Mouse (Mus musculus): ENCODE measurements around the gene Bud31.

Bud31 gene

DNA sequence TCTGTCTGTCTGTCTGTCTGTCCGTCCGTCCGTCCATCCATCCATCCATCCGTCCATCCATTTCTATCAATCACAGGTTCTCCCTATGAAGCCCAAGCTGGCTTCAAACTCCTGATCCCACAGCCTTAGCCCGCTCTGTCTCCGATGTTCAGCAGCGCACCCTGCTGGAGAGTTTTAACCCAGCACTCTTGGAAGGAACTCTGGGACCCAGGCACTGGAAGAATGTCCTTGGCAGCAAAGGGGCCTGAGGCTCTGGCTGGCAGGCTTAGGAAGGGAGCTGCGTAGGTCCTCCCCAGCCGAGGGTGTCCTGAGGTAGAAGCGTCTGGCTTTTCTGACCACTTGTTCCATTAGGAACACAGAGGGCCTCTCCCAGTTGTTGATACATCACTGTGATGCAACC lies 23.2 kb upstream of the Bud31 start:
- CTCF ChIA-PET, result interaction anchor here (0.5 to 1.6 kb wide), 25 partner anchors 8 to 320 kb away, joined by 3 to 10 read pairs (median 3); partner anchors contain the start of genes Cpsf4 (in 1 of the 4), Ptcd1 (in 1 of the 4) and Zkscan5 (in 1 of the 4)
- POLR2A ChIA-PET, result interaction anchor here in 3 of 4 experiments (0.6 to 4.2 kb wide), 20 partner anchors 8 to 129 kb away, joined by 3 to 25 read pairs (median 4); partner anchors contain the start of genes Cpsf4 (in 2 of the 3), Ptcd1 (in 2 of the 3) and Zkscan5 (in 2 of the 3)

DNA sequence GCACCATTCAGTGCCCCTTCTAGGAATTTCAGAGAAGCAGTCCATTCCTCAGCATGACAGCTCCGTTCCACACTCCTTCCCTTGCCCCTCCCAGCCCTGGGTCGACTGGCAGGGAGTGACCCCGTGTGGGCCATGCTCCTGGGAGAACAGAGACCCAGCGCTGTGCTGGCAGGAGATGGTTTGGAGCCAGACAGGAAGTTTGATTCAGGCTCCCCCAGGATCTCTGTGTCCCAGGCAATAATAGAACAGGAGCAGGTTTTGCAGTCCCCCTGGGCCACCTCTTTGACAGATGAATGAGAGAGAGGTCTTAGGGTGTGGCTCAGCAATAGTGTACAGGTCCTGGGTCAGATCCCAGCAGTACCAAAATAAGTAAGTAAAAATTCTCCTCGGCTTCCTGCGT lies 22.2 kb upstream of the Bud31 start:
- ChIA-PET POLR2A (interaction anchor here in 2 of 4 experiments (0.8 to 17.1 kb wide), 9 partner anchors 9 to 121 kb away, joined by 3 to 244 read pairs (median 6); partner anchors contain the start of genes Bud31 (in 1 of the 2), Cpsf4 (in 1 of the 2), Pdap1 (in 1 of the 2) and Ptcd1 (in 1 of the 2)), CTCF (interaction anchor here in 2 of 4 experiments (1.1 to 1.5 kb wide), 2 partner anchors 35 to 72 kb away, joined by 3 to 4 read pairs; no protein-coding TSS in a partner anchor)

DNA sequence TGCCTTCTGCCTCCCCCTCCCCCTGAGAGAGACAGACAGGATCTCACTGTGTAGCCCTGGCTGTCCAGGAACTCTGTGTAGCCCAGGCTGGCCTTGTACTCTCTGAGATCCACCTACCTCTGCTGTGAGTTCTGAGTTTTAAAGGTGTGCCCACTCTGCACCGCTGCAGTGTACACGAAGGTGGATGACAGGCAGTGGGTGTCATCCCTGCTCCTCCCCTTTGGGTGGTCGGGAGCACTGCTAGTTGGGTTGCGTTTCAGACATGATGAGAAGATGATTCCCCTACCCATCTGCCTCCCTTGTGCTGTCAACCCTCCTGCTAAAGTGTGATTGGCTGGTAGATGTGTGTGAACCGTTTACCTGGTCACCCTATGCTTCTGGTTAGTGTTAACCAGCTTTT lies 21.7 kb upstream of the Bud31 start:
- CTCF ChIA-PET, result interaction anchor here in 1 of 4 experiments (1.5 kb wide), 1 partner anchor 72 kb away, joined by 3 read pairs; no protein-coding TSS in a partner anchor

DNA sequence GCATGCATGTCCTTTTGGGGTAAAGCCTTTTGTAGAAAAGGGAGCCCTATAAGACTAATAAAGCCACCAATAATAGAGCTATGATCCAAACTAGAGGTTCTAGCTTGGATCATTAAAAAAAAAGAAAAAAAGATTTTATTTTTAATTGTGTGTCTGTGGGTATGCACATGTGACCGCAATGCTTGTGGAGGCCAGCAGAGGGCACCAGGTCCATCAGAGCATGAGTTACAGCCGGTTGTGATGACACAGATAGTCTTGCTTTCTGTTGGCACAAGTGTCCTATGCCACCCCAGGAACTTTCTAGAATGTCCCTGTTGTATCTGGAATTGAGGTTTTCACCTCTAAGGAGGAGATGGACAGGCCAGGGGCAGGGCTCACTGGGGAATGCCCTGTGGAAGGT lies 20.8 kb upstream of the Bud31 start:
- CTCF ChIA-PET, result interaction anchor here (0.6 to 1.6 kb wide), 12 partner anchors 10 to 1273 kb away, joined by 3 to 5 read pairs (median 3); no protein-coding TSS in a partner anchor
- POLR2A ChIA-PET, result interaction anchor here (0.6 to 17.1 kb wide), 15 partner anchors 9 to 288 kb away, joined by 3 to 244 read pairs (median 3); partner anchors contain the start of genes Arpc1a (in 1 of the 4), Bud31 (in 1 of the 4), Cpsf4 (in 1 of the 4) and Kpna7 (in 1 of the 4)

More for the DNA sequence above, 21.7 kb upstream of the Bud31 start:
- POLR2A ChIA-PET, result interaction anchor here in 3 of 4 experiments (0.6 to 17.1 kb wide), 8 partner anchors 10 to 131 kb away, joined by 3 to 244 read pairs (median 4); partner anchors contain the start of genes Bud31 (in 1 of the 3), Cpsf4 (in 1 of the 3), Pdap1 (in 1 of the 3) and Ptcd1 (in 1 of the 3)

DNA sequence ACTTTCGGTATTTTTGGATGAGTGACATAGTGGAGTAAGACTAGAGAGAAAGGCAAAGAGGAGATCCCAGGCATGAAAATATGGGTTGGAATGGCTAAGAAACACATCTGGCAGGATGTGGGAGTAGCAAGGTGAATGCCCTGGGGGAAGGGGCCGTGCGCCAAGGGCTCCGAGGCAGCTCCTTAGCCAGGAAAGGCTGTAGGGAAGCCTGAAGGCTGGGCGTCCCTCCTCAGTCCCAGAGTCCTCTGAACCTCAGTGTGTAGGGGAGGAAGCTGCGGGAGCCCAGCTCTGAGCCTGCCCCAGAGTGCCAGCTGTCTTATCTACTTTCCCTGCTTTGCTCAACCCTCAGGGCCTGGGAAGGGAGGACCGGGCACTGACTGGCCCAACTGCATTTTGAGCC lies 19.2 kb upstream of the Bud31 start:
- CTCF ChIA-PET, result interaction anchor here in 3 of 4 experiments (1.1 to 1.6 kb wide), 3 partner anchors 12 to 16 kb away, joined by 3 to 8 read pairs (median 4); no protein-coding TSS in a partner anchor

DNA sequence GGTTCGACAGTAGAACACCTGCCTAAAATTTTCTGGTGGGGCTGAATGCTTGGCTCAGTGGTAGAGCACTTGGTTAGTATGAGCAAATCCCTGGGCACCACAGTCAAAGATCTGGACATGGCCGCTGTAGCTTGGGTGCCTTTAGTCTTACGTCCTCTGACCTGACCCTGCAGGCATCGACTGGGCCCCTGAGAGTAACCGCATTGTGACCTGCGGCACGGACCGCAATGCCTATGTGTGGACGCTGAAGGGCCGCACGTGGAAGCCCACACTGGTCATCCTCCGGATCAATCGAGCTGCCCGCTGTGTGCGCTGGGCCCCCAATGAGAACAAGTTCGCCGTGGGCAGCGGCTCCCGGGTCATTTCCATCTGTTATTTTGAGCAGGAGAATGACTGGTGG lies 16.8 kb upstream of the Bud31 start:
- POLR2A ChIA-PET, result interaction anchor here in 3 of 4 experiments (0.9 to 17.1 kb wide), 8 partner anchors 9 to 81 kb away, joined by 3 to 244 read pairs (median 8); partner anchors contain the start of genes Arpc1b (in 1 of the 3), Bud31 (in 1 of the 3), Pdap1 (in 1 of the 3) and Zkscan5 (in 1 of the 3)
- CTCF ChIA-PET, result interaction anchor here in 2 of 4 experiments (0.6 to 0.7 kb wide), 2 partner anchors 10 to 122 kb away, joined by 3 read pairs; no protein-coding TSS in a partner anchor

More for the DNA sequence above, 19.2 kb upstream of the Bud31 start:
- POLR2A ChIA-PET, result interaction anchor here in 3 of 4 experiments (0.6 to 17.1 kb wide), 14 partner anchors 8 to 600 kb away, joined by 3 to 244 read pairs (median 5); partner anchors contain the start of genes Zkscan5 (in 2 of the 3), Arpc1b (in 1 of the 3), Bud31 (in 1 of the 3) and Pdap1 (in 1 of the 3)

DNA sequence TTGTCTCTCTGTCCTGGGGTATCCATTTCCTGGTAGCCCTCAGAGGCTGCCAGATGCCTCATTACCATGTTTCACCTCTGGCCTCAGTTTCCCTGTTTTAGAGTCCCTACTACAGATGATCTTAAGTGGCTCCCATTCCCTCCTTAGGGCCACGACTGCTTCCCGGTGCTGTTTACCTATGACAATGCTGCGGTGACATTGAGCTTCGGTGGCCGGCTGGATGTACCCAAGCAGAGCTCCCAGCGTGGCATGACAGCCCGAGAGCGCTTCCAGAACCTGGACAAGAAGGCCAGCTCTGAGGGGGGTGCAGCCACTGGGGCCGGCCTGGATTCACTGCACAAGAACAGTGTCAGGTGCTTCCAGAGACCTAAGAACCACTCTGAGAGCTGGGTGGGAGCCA lies 13.6 kb upstream of the Bud31 start:
- ChIA-PET POLR2A (interaction anchor here in 3 of 4 experiments (0.7 to 17.1 kb wide), 12 partner anchors 9 to 106 kb away, joined by 3 to 244 read pairs (median 4); partner anchors contain the start of genes Arpc1a (in 1 of the 3), Arpc1b (in 1 of the 3), Bud31 (in 1 of the 3) and Cpsf4 (in 1 of the 3)), CTCF (interaction anchor here in 2 of 4 experiments (1.2 to 1.6 kb wide), 2 partner anchors 10 kb away, joined by 4 to 8 read pairs; no protein-coding TSS in a partner anchor)

DNA sequence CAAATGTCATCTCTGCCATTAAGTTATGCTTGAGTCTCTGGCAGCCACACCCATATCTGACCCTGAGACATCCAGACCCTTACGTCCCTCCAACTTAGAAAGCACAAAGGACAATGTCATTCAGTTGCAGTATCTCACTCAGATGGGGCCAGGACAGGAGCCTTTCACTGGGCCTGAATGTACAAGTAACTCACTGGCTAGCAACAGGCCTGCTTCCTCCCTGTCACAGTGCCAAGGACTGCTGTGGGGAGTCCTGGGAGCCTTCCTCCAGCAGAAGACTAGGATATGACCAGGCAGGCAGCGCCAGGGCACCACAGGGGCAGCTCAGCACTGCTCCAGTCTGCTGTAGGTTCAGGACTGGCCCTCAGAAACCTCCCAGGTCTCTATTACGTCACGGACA lies 11.0 kb upstream of the Bud31 start:
- ChIA-PET POLR2A (interaction anchor here in 3 of 4 experiments (1.0 to 17.1 kb wide), 9 partner anchors 9 to 75 kb away, joined by 3 to 244 read pairs (median 3); partner anchors contain the start of genes Arpc1b (in 1 of the 3), Bud31 (in 1 of the 3), Cpsf4 (in 1 of the 3) and Pdap1 (in 1 of the 3)), CTCF (interaction anchor here in 1 of 4 experiments (0.6 kb wide), 1 partner anchor 10 kb away, joined by 4 read pairs; no protein-coding TSS in a partner anchor)

DNA sequence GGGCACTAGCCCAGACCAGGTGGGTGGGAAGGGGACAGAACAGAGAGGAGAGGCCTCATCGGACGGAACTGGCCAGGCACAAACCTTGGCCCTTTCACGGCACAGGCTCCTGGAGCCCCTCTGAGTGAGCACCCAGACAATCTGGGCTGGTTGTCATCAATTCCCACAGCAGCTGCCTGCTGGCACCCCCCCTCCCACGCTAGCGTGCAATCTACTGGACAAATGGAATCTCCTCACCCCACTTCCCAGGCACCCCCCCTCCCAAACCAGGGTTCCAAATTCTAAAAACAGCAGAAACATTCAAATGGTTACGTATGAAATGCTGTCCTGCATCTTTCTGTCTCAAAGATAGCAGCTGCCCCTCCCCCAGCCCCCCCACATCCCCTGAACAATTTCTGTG lies 10.4 kb upstream of the Bud31 start:
- CTCF ChIA-PET, result interaction anchor here in 1 of 4 experiments (0.6 kb wide), 1 partner anchor 11 kb away, joined by 4 read pairs; no protein-coding TSS in a partner anchor
- POLR2A ChIA-PET, result interaction anchor here in 3 of 4 experiments (0.5 to 17.1 kb wide), 9 partner anchors 8 to 573 kb away, joined by 3 to 244 read pairs (median 4); partner anchors contain the start of genes Arpc1b (in 1 of the 3), Bud31 (in 1 of the 3), Cpsf4 (in 1 of the 3) and Pdap1 (in 1 of the 3)

DNA sequence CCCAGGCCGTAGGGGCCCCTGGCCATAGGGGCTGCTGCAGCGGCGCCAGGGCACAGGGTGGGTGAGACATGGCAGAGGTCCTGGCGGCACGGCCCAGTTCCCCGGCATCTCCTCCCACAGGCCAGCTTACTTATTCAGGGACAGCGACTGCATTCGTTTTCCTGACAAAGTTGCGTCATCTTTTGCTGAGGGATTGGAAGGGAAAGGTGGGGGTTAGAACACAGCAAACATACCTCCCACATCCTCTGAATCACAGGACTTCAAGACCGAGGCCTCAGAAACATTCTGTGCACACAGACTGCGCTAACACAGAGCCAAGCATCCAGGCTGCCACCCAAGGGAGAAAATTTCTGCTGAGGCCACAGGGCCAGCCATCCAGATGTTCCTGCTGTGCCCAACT lies 10.0 kb upstream of the Bud31 start:
- CTCF ChIA-PET, result no interaction called here
- POLR2A ChIA-PET, result interaction anchor here in 3 of 4 experiments (0.5 to 17.1 kb wide), 11 partner anchors 8 to 574 kb away, joined by 3 to 244 read pairs (median 3); partner anchors contain the start of genes Arpc1b (in 1 of the 3), Bud31 (in 1 of the 3), Cpsf4 (in 1 of the 3) and Pdap1 (in 1 of the 3)

DNA sequence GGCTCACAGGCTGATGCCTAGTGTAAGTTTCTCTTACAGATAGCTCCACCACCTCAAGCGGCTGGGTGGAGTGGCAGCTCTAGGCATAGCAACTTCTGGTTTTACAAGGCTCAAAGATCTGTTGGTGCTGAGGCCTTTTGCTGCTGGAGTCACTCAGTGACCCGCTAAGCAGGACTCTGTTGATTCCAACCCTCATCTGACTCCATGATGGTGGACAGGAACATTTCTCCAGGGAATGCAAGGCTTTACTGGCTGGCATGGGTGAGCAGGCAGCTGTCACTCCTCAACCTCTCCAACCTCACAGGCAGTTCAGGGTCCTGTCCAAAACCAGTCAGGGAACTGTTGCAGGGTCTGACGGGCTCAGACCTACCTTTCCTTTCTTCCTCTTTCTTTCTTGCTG lies 9.2 kb upstream of the Bud31 start:
- CTCF ChIA-PET, result no interaction called here
- POLR2A ChIA-PET, result interaction anchor here in 2 of 4 experiments (0.6 to 17.1 kb wide), 10 partner anchors 9 to 103 kb away, joined by 3 to 244 read pairs (median 4); partner anchors contain the start of genes Bud31 (in 1 of the 2), Cpsf4 (in 1 of the 2), Pdap1 (in 1 of the 2) and Ptcd1 (in 1 of the 2)

DNA sequence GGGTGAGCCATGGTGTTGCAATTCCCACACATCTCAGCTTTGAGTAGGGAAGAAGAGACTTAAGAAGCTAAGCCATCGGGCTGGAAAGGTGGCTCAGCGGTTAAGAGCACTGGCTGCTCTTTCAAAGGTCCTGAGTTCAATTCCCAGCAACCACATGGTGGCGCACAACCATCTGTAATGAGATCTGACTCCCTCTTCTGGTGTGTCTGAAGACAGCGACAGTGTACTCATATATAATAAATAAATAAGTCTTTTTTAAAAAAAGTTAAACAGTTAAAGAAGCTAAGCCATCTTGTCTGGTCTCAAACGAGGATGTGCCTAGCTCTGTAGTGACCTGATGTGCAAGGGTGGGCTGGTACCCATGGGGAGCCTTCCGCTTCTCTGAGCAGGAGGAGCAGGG lies 6.9 kb upstream of the Bud31 start:
- ChIA-PET CTCF (interaction anchor here in 3 of 4 experiments (0.6 to 2.0 kb wide), 15 partner anchors 8 to 71 kb away, joined by 3 to 8 read pairs (median 3); partner anchors contain the start of genes Arpc1b (in 1 of the 3), Cpsf4 (in 1 of the 3), Ptcd1 (in 1 of the 3) and Zkscan5 (in 1 of the 3)), POLR2A (interaction anchor here (0.7 to 17.1 kb wide), 27 partner anchors 8 to 98 kb away, joined by 3 to 244 read pairs (median 4); partner anchors contain the start of genes Arpc1b (in 3 of the 4), Cpsf4 (in 2 of the 4), Ptcd1 (in 2 of the 4) and Zkscan5 (in 2 of the 4))

DNA sequence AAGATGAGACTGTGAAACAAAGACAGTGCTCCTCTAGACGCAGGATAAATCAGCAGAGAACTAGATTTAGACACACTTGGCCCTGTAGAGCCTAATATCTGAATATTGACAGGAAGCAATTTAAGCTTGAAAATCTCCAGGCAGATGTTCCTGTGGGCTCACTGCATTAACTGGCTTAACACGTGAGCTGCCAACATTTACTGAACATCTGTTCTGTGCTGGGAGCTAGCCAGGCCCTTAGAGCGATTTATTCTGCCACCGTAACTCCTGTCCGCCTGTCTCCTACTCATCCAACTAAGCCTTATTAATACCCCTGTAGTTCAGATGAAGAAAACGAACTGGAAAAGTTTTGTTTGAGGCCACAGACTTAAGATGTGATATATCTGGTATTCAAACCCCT lies 1.3 kb upstream of the Bud31 start:
- CTCF ChIA-PET, result interaction anchor here in 3 of 4 experiments (0.5 to 1.2 kb wide), 5 partner anchors 19 to 75 kb away, joined by 3 to 5 read pairs (median 4); no protein-coding TSS in a partner anchor
- POLR2A ChIA-PET, result interaction anchor here in 3 of 4 experiments (0.6 to 14.4 kb wide), 32 partner anchors 9 to 1120 kb away, joined by 3 to 244 read pairs (median 4); partner anchors contain the start of genes Arpc1b (in 3 of the 3), Cpsf4 (in 2 of the 3), Ptcd1 (in 2 of the 3) and Zfp655 (in 2 of the 3)

DNA sequence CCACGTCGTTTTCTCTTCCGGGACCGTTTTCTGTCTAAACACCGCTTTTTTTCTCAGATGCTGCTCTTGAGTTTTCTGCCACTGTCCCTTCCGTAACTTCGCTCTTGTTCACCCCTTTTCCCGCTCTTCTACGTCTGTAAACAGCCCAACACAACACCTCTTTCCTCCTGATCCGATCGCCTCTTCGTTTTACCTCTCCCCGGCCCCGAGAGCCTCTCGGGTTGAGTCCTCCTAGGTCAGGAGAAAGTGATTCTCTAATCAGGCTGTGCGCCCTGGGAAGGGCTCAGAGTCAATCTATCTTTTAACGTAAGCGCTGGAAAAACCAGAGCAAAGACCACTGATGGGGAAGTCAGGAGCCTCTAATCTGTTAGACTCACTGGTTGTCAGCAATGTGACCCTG lies 449 bp downstream of the Bud31 start:
- POLR2A ChIA-PET, result interaction anchor here (0.7 to 14.4 kb wide), 23 partner anchors 8 to 770 kb away, joined by 3 to 244 read pairs (median 9); partner anchors contain the start of genes Cpsf4 (in 3 of the 4), Ptcd1 (in 3 of the 4) and Zkscan5 (in 3 of the 4)
- CTCF ChIA-PET, result no interaction called here

DNA sequence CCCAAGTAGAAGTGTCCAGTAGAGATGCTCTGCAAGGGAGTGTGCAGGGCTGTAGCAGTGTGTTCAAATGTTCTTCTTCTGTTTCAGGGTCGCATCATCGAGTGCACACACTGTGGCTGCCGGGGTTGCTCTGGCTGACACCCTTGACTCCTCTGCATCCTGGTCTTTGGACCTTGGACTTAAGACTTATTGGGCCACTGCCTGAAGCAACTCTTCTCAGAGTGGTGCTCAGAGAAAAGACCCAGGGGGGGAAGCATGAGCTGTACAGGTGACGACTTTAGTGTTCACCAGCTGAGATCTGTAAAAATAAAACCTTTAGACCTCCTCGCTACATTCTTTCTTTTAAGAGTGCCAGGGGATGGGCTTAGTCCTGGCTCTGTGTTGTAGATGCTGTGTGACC lies 7.6 kb downstream of the Bud31 start:
- CTCF ChIA-PET, result no interaction called here

DNA sequence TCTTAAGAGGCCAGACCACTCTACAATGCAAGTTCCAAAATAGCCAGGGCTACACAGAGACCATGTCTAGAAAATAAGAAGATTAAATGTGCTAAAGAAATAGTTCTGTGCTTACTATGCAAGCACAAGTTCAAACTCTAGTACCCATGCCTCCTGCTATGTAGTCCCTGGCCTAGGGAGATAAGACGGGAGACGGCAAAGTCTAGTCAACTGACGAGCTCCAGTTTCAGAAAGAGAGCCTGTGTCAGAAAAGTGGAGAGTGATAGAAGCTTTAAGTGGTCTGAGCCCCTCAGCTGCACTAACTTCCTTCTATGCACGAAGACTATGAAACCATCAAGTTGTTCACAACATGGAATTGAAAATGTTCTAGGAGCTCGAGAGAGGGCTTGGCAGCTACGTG lies 9.1 kb downstream of the Bud31 start:
- POLR2A ChIA-PET, result interaction anchor here (0.7 to 14.4 kb wide), 17 partner anchors 8 to 1071 kb away, joined by 3 to 244 read pairs (median 6); partner anchors contain the start of genes Cpsf4 (in 3 of the 4), Ptcd1 (in 3 of the 4), Bud31 (in 1 of the 4) and Pdap1 (in 1 of the 4)
- CTCF ChIA-PET, result interaction anchor here in 1 of 4 experiments (0.6 kb wide), 1 partner anchor 53 kb away, joined by 4 read pairs; no protein-coding TSS in a partner anchor

More for the DNA sequence above, 7.6 kb downstream of the Bud31 start:
- POLR2A ChIA-PET, result interaction anchor here in 3 of 4 experiments (0.7 to 14.4 kb wide), 15 partner anchors 10 to 65 kb away, joined by 3 to 244 read pairs (median 5); partner anchors contain the start of genes Cpsf4 (in 3 of the 3), Ptcd1 (in 3 of the 3) and Zkscan5 (in 2 of the 3)

DNA sequence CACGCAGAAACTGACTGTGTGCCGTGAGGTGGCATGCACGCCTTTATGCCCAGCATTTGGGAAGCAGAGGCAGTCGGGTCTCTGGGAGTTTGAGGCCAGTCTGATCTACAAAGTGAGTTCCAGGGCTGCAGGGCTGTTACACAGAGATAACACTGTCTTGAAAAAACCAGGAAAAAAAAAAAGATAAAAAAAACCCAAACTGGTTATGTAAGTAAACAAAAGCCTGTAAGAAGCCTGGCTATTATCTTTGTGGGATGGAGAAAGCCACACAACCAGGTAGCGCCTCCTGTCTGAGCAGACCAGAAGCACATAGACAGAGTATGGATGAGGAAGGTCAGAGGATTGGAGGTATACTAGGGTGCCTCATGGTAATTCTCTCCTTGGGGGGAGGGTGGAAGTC lies 12.5 kb downstream of the Bud31 start:
- POLR2A ChIA-PET, result interaction anchor here (0.9 to 6.5 kb wide), 19 partner anchors 9 to 80 kb away, joined by 3 to 67 read pairs (median 5); partner anchors contain the start of genes Cpsf4 (in 2 of the 4), Ptcd1 (in 2 of the 4), Arpc1b (in 1 of the 4) and Zkscan5 (in 1 of the 4)
- CTCF ChIA-PET, result interaction anchor here in 1 of 4 experiments (0.6 kb wide), 1 partner anchor 277 kb away, joined by 5 read pairs; no protein-coding TSS in a partner anchor

All from embryonic stem cell, embryonic (primary cell).